Mouse (Mus musculus) forebrain, embryonic 13.5 days (tissue): ENCODE results near the gene Slc25a12. TPM values are rescaled to one million over a fixed set of nuclear protein-coding genes. Genes with fewer than 3 reads are reported as not detected.

Experiments used
- ATAC-seq: fragments of 200-750 bp; cut with Nextera tagmentation; 2 replicates; pipeline ENCODE4 v1.8.0; 2017
- H3K27ac ChIP-seq: fragments of 300-500 bp; sonication (generic); 2 replicates; pipeline ENCODE4 v1.5.1; 2015; ENCODE audit warnings: inconsistent platforms, mild to moderate bottlenecking, moderate library complexity
- H3K27me3 ChIP-seq: fragments of 300-500 bp; sonication (generic); 2 replicates; pipeline ENCODE4 v1.6.1; 2015; ENCODE audit warnings: mild to moderate bottlenecking, inconsistent platforms
- H3K36me3 ChIP-seq: fragments of 300-500 bp; sonication (generic); 2 replicates; pipeline ENCODE4 v1.6.1; 2015; ENCODE audit warnings: mild to moderate bottlenecking, inconsistent platforms; ENCODE audit not compliant: poor library complexity, severe bottlenecking
- H3K4me1 ChIP-seq: fragments of 300-500 bp; sonication (generic); 2 replicates; pipeline ENCODE4 v1.6.1; 2015; ENCODE audit warnings: inconsistent platforms
- H3K4me2 ChIP-seq: fragments of 300-500 bp; sonication (generic); 2 replicates; pipeline ENCODE4 v1.6.1; 2015; ENCODE audit warnings: inconsistent platforms, mild to moderate bottlenecking, moderate library complexity
- H3K4me3 ChIP-seq: fragments of 300-500 bp; sonication (generic); 2 replicates; pipeline ENCODE4 v1.5.1; 2015; ENCODE audit warnings: mild to moderate bottlenecking, inconsistent platforms
- H3K9ac ChIP-seq: fragments of 300-500 bp; sonication (generic); 2 replicates; pipeline ENCODE4 v1.6.1; 2015; ENCODE audit warnings: mild to moderate bottlenecking, inconsistent platforms
- H3K9me3 ChIP-seq: fragments of 300-500 bp; sonication (generic); replicated peaks from 2 replicates; pipeline ENCODE4 v1.6.1; 2016; ENCODE audit warnings: inconsistent platforms
- WGBS: fragments of 180-500 bp; shearing (Covaris S2); methylation state at CpG from one replicate; pipeline ENCODE4 v1.1.7; 2015; 5-methylcytosine and 5-hydroxymethylcytosine counted together
- polyA plus RNA-seq: library from polyadenylated mRNA; unstranded; fragments of >200 nt; fragmentation: Nextera tagmentation; extraction: Ambion mirVana; gene quantifications from 2 replicates; pipeline ENCODE4 v1.2.1, GENCODE M21; 2015

The Slc25a12 gene
- polyA plus RNA-seq, 1 experiment from 2014 or later: 63.3 TPM

- Histone ChIP-seq H3K9me3 (no peaks in the 10 kb centered on the region), H3K4me2 (no peak overlapping the region), H3K36me3 (no peaks in the 10 kb centered on the region), H3K4me3 (no peak overlapping the region), H3K4me1 (peaks cover 53% of the 10 kb centered on the region), H3K27ac (no peak overlapping the region), H3K27me3 (no peaks in the 10 kb centered on the region), H3K9ac (no peak overlapping the region)
- ATAC-seq: no peak
- 93% methylated on average over 1 of the region's 1 CpGs for WGBS
Measured at GRCm38 (mm10) chr2:71298729-71299128, 68.8 kb downstream of the Slc25a12 start.

GRCm38 (mm10) chr2:71297501-71297900 lies 70.0 kb downstream of the Slc25a12 start:
- no peaks in the 10 kb centered on the region for H3K27me3 ChIP-seq
- no peak overlapping the region for H3K4me2 ChIP-seq
- H3K9ac ChIP-seq: no peak overlapping the region
- H3K9me3 ChIP-seq: no peaks in the 10 kb centered on the region
- ATAC-seq: no peak
- H3K36me3 ChIP-seq: no peaks in the 10 kb centered on the region
- peaks cover 41% of the 10 kb centered on the region for H3K4me1 ChIP-seq
- H3K4me3 ChIP-seq: no peak overlapping the region
- 70% methylated on average over 1 of the region's 1 CpGs for WGBS
- no peak overlapping the region for H3K27ac ChIP-seq

- Histone ChIP-seq H3K9ac (no peak overlapping the region), H3K27ac (no peak overlapping the region), H3K36me3 (no peaks in the 10 kb centered on the region), H3K4me2 (no peak overlapping the region), H3K4me1 (peaks cover 27% of the 10 kb centered on the region), H3K27me3 (no peaks in the 10 kb centered on the region), H3K4me3 (no peak overlapping the region), H3K9me3 (no peaks in the 10 kb centered on the region)
- 59% methylated on average over 12 of the region's 12 CpGs for WGBS
- no peak for ATAC-seq
Measured at GRCm38 (mm10) chr2:71295844-71296243, 71.7 kb downstream of the Slc25a12 start.

GRCm38 (mm10) chr2:71294489-71294888 lies 73.1 kb downstream of the Slc25a12 start:
- 0 out of 2 replicates have a peak overlapping the region, but pooled peaks have one; percentile 37 for H3K9ac ChIP-seq
- 14% methylated on average over 7 of the region's 7 CpGs for WGBS
- 0 out of 2 replicates have a peak, but pooled peaks have one; percentile 21 for ATAC-seq
- H3K4me2 ChIP-seq: peak overlapping the region; percentile 6
- H3K36me3 ChIP-seq: no peaks in the 10 kb centered on the region
- H3K9me3 ChIP-seq: no peaks in the 10 kb centered on the region
- H3K4me3 ChIP-seq: no peak overlapping the region
- no peaks in the 10 kb centered on the region for H3K27me3 ChIP-seq
- peak overlapping the region; percentile 59 for H3K27ac ChIP-seq
- peaks cover 35% of the 10 kb centered on the region for H3K4me1 ChIP-seq

GRCm38 (mm10) chr2:71293983-71294382 lies 73.6 kb downstream of the Slc25a12 start:
- no peak overlapping the region for H3K4me3 ChIP-seq
- no peak overlapping the region for H3K9ac ChIP-seq
- 0 out of 2 replicates have a peak, but pooled peaks cover 2% of the 10 kb centered on the region for H3K36me3 ChIP-seq
- H3K27me3 ChIP-seq: no peaks in the 10 kb centered on the region
- no peak for ATAC-seq
- peaks cover 35% of the 10 kb centered on the region for H3K4me1 ChIP-seq
- H3K27ac ChIP-seq: peak overlapping the region; percentile 40; the same call in 1 of the 2 replicates
- H3K9me3 ChIP-seq: no peaks in the 10 kb centered on the region
- no peak overlapping the region for H3K4me2 ChIP-seq
- 54% methylated on average over 3 of the region's 3 CpGs for WGBS

GRCm38 (mm10) chr2:71291566-71291965 lies 76.0 kb downstream of the Slc25a12 start:
- Histone ChIP-seq H3K27ac (no peak overlapping the region), H3K9ac (no peak overlapping the region), H3K9me3 (no peaks in the 10 kb centered on the region), H3K4me1 (peaks cover 34% of the 10 kb centered on the region), H3K4me3 (no peak overlapping the region), H3K27me3 (no peaks in the 10 kb centered on the region), H3K36me3 (0 out of 2 replicates have a peak, but pooled peaks cover 6% of the 10 kb centered on the region), H3K4me2 (no peak overlapping the region)
- no peak for ATAC-seq
- WGBS: 60% methylated on average over 5 of the region's 5 CpGs

- H3K4me1 ChIP-seq: peaks cover 22% of the 10 kb centered on the region
- no peak overlapping the region; the same call in 1 of the 2 replicates for H3K27ac ChIP-seq
- no peak overlapping the region for H3K9ac ChIP-seq
- H3K9me3 ChIP-seq: no peaks in the 10 kb centered on the region
- H3K27me3 ChIP-seq: no peaks in the 10 kb centered on the region
- H3K4me2 ChIP-seq: no peak overlapping the region
- H3K4me3 ChIP-seq: no peak overlapping the region
- WGBS: 41% methylated on average over 6 of the region's 6 CpGs
- peaks cover 11% of the 10 kb centered on the region; the same call in 1 of the 2 replicates for H3K36me3 ChIP-seq
- 0 out of 2 replicates have a peak, but pooled peaks have one; percentile 19 for ATAC-seq
Measured at GRCm38 (mm10) chr2:71290107-71290775, 77.3 kb downstream of the Slc25a12 start.

GRCm38 (mm10) chr2:71281981-71282380 lies 85.6 kb downstream of the Slc25a12 start:
- no peaks in the 10 kb centered on the region for H3K9me3 ChIP-seq
- peaks cover 14% of the 10 kb centered on the region for H3K4me1 ChIP-seq
- no peak overlapping the region for H3K9ac ChIP-seq
- no peak overlapping the region for H3K27ac ChIP-seq
- no peak overlapping the region for H3K4me3 ChIP-seq
- H3K27me3 ChIP-seq: no peaks in the 10 kb centered on the region
- H3K4me2 ChIP-seq: no peak overlapping the region
- no peak for ATAC-seq
- peaks cover 25% of the 10 kb centered on the region for H3K36me3 ChIP-seq
- 82% methylated on average over 1 of the region's 1 CpGs for WGBS

GRCm38 (mm10) chr2:71278791-71279775 lies 88.5 kb downstream of the Slc25a12 start:
- peak; percentile 74 for ATAC-seq
- Histone ChIP-seq H3K4me3 (no peak overlapping the region), H3K36me3 (peaks cover 44% of the 10 kb centered on the region), H3K4me2 (peak overlapping the region; percentile 24), H3K4me1 (peaks cover 14% of the 10 kb centered on the region), H3K9ac (no peak overlapping the region), H3K9me3 (no peaks in the 10 kb centered on the region), H3K27me3 (no peaks in the 10 kb centered on the region), H3K27ac (no peak overlapping the region)
- 54% methylated on average over 23 of the region's 23 CpGs for WGBS

GRCm38 (mm10) chr2:71275734-71276133 lies 91.8 kb downstream of the Slc25a12 start:
- Histone ChIP-seq H3K4me3 (no peak overlapping the region), H3K27me3 (no peaks in the 10 kb centered on the region), H3K4me1 (peaks cover 14% of the 10 kb centered on the region), H3K27ac (no peak overlapping the region), H3K4me2 (no peak overlapping the region), H3K36me3 (peaks cover 38% of the 10 kb centered on the region), H3K9me3 (no peaks in the 10 kb centered on the region), H3K9ac (no peak overlapping the region)
- WGBS: 84% methylated on average over 7 of the region's 7 CpGs
- no peak for ATAC-seq

GRCm38 (mm10) chr2:71273955-71274679 lies 93.4 kb downstream of the Slc25a12 start:
- Histone ChIP-seq H3K9me3 (no peaks in the 10 kb centered on the region), H3K4me1 (peaks cover 7% of the 10 kb centered on the region), H3K36me3 (peaks cover 38% of the 10 kb centered on the region), H3K4me2 (no peak overlapping the region), H3K27ac (no peak overlapping the region), H3K27me3 (no peaks in the 10 kb centered on the region), H3K9ac (no peak overlapping the region), H3K4me3 (no peak overlapping the region)
- no peak for ATAC-seq
- 80% methylated on average over 23 of the region's 23 CpGs for WGBS
